Comparison of ENCODE assay signal across 7 mouse cellular contexts in the genomic region with DNA sequence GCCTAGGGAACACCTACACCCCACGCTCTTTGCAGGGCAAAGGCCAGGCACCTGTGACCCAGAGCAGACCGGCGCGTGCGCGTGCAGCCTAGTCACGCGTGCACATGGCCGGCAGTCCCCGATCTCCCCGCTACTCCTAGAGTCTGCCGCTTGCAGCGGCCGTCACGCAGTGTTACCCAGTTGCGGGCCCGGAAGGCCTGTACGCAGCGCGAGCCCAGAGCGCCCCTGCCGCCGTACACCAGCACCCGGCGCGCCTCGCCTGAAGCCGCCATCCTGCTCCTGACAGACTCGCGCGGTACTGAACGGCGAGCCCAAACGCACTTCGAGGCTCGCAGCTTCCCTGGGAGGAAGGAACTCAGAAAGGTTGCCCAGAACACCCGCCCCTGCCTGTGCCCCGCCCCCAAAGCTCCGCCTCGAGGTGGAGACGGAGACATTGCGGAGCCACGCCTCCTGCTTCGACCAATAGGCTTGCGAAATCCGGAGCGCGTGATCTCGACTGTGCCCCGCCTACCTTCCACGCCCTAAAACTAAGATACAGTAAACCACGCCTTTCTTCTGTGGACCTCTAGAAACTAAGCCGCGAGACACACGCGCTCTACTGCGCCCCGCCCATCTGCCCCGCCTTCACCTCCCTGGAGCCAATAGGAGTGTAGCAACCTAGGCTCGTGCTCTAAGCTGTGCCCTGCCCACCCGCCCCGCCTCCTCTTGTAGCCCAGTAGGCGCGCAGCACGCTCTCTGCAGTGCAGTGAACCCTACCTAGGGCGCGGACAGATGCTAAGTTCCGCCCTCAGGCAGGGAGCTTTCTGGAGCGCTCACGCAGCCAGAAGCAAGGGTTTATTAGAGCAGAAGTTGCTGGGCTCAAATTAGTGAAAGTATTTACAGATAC. TPM values are rescaled to one million over a fixed set of nuclear protein-coding genes. Genes with fewer than 3 reads are reported as not detected.
DNase-seq lines count a peak whose midpoint lies in the region; ATAC-seq lines count a peak whose summit lies in the region.

TSS of gene Qdpr (minus strand) at position 406 of the 886 bp plus-strand sequence.

- DNase-seq in adrenal gland, adult 8-10 months: peak; percentile 96
- DNase-seq in embryo, embryonic 9.5 days (ENCODE audit: extremely low spot score): peak; percentile 98
- DNase-seq in gastrocnemius, postnatal 4 days (ENCODE audit: low spot score in 2 of 2): peak; percentile 86 to 96
- DNase-seq in left cerebral cortex, postnatal 36 days (ENCODE audit: low spot score in 2 of 2): peak; percentile 90
- DNase-seq in midbrain, embryonic 11.5 days (ENCODE audit: low spot score, missing footprints): peak; percentile 99
- DNase-seq in skeletal muscle tissue, adult 2 months (ENCODE audit: low read depth, low spot score): peak; percentile 98

- peak within 1 kb of the TSS; percentile 78 for H3K9ac ChIP-seq in intestine, embryonic 16.5 days (ENCODE audit: low read depth, low read length)
- H3K9ac ChIP-seq in midbrain, embryonic 11.5 days (ENCODE audit: low read length): peak within 1 kb of the TSS; percentile 60

- H3K4me1 ChIP-seq in intestine, embryonic 16.5 days (ENCODE audit: control insufficient read depth, insufficient read depth, low read length): peaks cover 11% of the 10 kb centered on the region
- peaks cover 10% of the 10 kb centered on the region; the same call in 1 of the 2 replicates for H3K4me1 ChIP-seq in midbrain, embryonic 11.5 days (ENCODE audit: control insufficient read depth, insufficient read depth, low read length)

- H3K4me2 ChIP-seq in intestine, embryonic 16.5 days (ENCODE audit: low read depth, low read length): peak within 1 kb of the TSS; percentile 84
- H3K4me2 ChIP-seq in midbrain, embryonic 11.5 days: peak within 1 kb of the TSS; percentile 68

- under 1% methylated on average over 70 of the region's 70 CpGs for WGBS in intestine, embryonic 16.5 days
- under 1% methylated on average over 70 of the region's 70 CpGs for WGBS in midbrain, embryonic 11.5 days

- no peaks in the 10 kb centered on the region for H3K9me3 ChIP-seq in intestine, embryonic 16.5 days (ENCODE audit: control insufficient read depth, low read length)
- no peaks in the 10 kb centered on the region for H3K9me3 ChIP-seq in midbrain, embryonic 11.5 days (ENCODE audit: control insufficient read depth, low read length)

- no peaks in the 10 kb centered on the region for H3K27me3 ChIP-seq in intestine, embryonic 16.5 days (replicated peaks; ENCODE audit: control insufficient read depth, insufficient read depth, low read length)
- H3K27me3 ChIP-seq in midbrain, embryonic 11.5 days (ENCODE audit: control insufficient read depth, insufficient read depth, low read length): no peaks in the 10 kb centered on the region

- peak within 1 kb of the TSS; percentile 65 for H3K4me3 ChIP-seq in intestine, embryonic 16.5 days (ENCODE audit: low read length)
- peak within 1 kb of the TSS; percentile 47 for H3K4me3 ChIP-seq in midbrain, embryonic 11.5 days (ENCODE audit: low read depth, low read length)

- H3K27ac ChIP-seq in intestine, embryonic 16.5 days (ENCODE audit: low read length): peak within 1 kb of the TSS; percentile 91
- H3K27ac ChIP-seq in midbrain, embryonic 11.5 days (ENCODE audit: low read depth, low read length): 0 out of 2 replicates have a peak within 1 kb of the TSS, but pooled peaks have one; percentile 12

- ATAC-seq in intestine, embryonic 16.5 days: peak; percentile 98
- ATAC-seq in midbrain, embryonic 11.5 days (ENCODE audit: low FRiP score): peak; percentile 99

- intact Hi-C loops in left cerebral cortex, postnatal 36 days (cut with DNase I): no loop called here

- H3K36me3 ChIP-seq in intestine, embryonic 16.5 days (ENCODE audit: control insufficient read depth, insufficient read depth, low read length): no peaks in the 10 kb centered on the region
- H3K36me3 ChIP-seq in midbrain, embryonic 11.5 days (ENCODE audit: control insufficient read depth, insufficient read depth, low read length): no peaks in the 10 kb centered on the region

RNA-seq across cellular contexts. Expression of gene Qdpr, which starts in this region (rescaled TPM):
- 100 to 1,000 TPM; 112 to 136 (median 124) TPM for total RNA-seq in adrenal gland, adult 8-10 months (2022)
- total RNA-seq in gastrocnemius, postnatal 4 days (2021): 100 to 1,000 TPM; 118 to 124 TPM
- 359 and 405 TPM in 2 replicates for polyA plus RNA-seq in intestine, embryonic 16.5 days (2015; fragmentation: Nextera tagmentation; extraction: Ambion mirVana)
- total RNA-seq in left cerebral cortex, postnatal 36 days (2021): 100 to 1,000 TPM; 111 to 158 TPM
- polyA plus RNA-seq in midbrain, embryonic 11.5 days (2014; fragmentation: Nextera tagmentation; extraction: Ambion mirVana): 102 and 110 TPM in 2 replicates

Comparison
In these comparisons a context has a peak if more than half of its experiments do, and no peak if none do; other contexts are left out.
1. Peak in every context shown above with its lines: DNase-seq, ATAC-seq, H3K4me3 ChIP-seq and H3K27ac ChIP-seq.